Mouse (Mus musculus) thymus, adult 2 months (tissue): ENCODE data around the gene Zfp27.

Source experiments
- CTCF ChIP-seq: fragments of 200-500 bp; IDR thresholded peaks from 2 replicates; pipeline ENCODE4 v1.5.1; 2012; ENCODE audit warnings: mild to moderate bottlenecking, control low read depth, low read length, moderate library complexity, borderline replicate concordance; ENCODE audit not compliant: control insufficient read depth, poor library complexity, insufficient read depth; ENCODE audit errors: extremely low read depth
- POLR2A ChIP-seq: fragments of 200-500 bp; IDR thresholded peaks from 2 replicates; pipeline ENCODE4 v1.6.1; 2012; ENCODE audit warnings: mild to moderate bottlenecking, low read length, control low read depth, moderate library complexity; ENCODE audit not compliant: control insufficient read depth, poor library complexity, insufficient read depth; ENCODE audit errors: extremely low read depth

- no peak for TF ChIP-seq POLR2A
- TF ChIP-seq CTCF, result no peak
Observed at GRCm38 (mm10) chr7:29910252-29910651, 3.9 kb upstream of the Zfp27 start.
